Mouse (Mus musculus) forebrain, embryonic 13.5 days (tissue): ENCODE measurements around the gene Csrnp3. TPM values are rescaled to one million over a fixed set of nuclear protein-coding genes. Genes with fewer than 3 reads are reported as not detected.
A peak's percentile ranks its signal among the peaks of the same experiment; 100 is the strongest.

ENCODE experiments used
- ATAC-seq: fragments of 200-750 bp; cut with Nextera tagmentation; 2 replicates; pipeline ENCODE4 v1.8.0; 2017
- H3K27ac ChIP-seq: fragments of 300-500 bp; sonication (generic); 2 replicates; pipeline ENCODE4 v1.5.1; 2015; ENCODE audit warnings: inconsistent platforms, mild to moderate bottlenecking, moderate library complexity
- H3K27me3 ChIP-seq: fragments of 300-500 bp; sonication (generic); 2 replicates; pipeline ENCODE4 v1.6.1; 2015; ENCODE audit warnings: mild to moderate bottlenecking, inconsistent platforms
- H3K36me3 ChIP-seq: fragments of 300-500 bp; sonication (generic); 2 replicates; pipeline ENCODE4 v1.6.1; 2015; ENCODE audit warnings: mild to moderate bottlenecking, inconsistent platforms; ENCODE audit not compliant: poor library complexity, severe bottlenecking
- H3K4me1 ChIP-seq: fragments of 300-500 bp; sonication (generic); 2 replicates; pipeline ENCODE4 v1.6.1; 2015; ENCODE audit warnings: inconsistent platforms
- H3K4me2 ChIP-seq: fragments of 300-500 bp; sonication (generic); 2 replicates; pipeline ENCODE4 v1.6.1; 2015; ENCODE audit warnings: inconsistent platforms, mild to moderate bottlenecking, moderate library complexity
- H3K4me3 ChIP-seq: fragments of 300-500 bp; sonication (generic); 2 replicates; pipeline ENCODE4 v1.5.1; 2015; ENCODE audit warnings: mild to moderate bottlenecking, inconsistent platforms
- H3K9ac ChIP-seq: fragments of 300-500 bp; sonication (generic); 2 replicates; pipeline ENCODE4 v1.6.1; 2015; ENCODE audit warnings: mild to moderate bottlenecking, inconsistent platforms
- H3K9me3 ChIP-seq: fragments of 300-500 bp; sonication (generic); replicated peaks from 2 replicates; pipeline ENCODE4 v1.6.1; 2016; ENCODE audit warnings: inconsistent platforms
- WGBS: fragments of 180-500 bp; shearing (Covaris S2); methylation state at CpG from one replicate; pipeline ENCODE4 v1.1.7; 2015; 5-methylcytosine and 5-hydroxymethylcytosine counted together
- polyA plus RNA-seq: library from polyadenylated mRNA; unstranded; fragments of >200 nt; fragmentation: Nextera tagmentation; extraction: Ambion mirVana; gene quantifications from 2 replicates; pipeline ENCODE4 v1.2.1, GENCODE M21; 2015

Gene Csrnp3
- polyA plus RNA-seq, 1 experiment from 2014 or later = 43.7 TPM

DNA sequence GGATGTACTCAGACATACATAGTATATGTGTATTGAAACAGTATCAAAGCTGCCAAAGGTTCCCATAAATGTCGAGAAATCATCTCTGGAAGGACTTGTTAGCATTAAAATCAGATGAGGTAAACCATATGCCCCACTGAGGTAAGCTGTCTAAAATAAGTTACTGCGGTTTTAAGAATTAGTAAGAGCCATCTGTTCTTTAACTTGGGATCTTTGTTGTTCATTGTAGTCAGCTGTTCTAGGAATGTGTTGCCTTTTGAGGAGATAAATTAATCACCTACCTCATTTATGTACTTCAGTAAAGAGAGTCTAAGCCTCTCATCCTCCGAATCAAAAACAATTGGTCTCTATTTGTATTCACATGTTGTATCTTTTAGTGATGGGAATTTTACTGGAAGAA lies 83.7 kb downstream of the Csrnp3 start:
- ATAC-seq = no peak
- WGBS = 34% methylated on average over 3 of the region's 3 CpGs

DNA sequence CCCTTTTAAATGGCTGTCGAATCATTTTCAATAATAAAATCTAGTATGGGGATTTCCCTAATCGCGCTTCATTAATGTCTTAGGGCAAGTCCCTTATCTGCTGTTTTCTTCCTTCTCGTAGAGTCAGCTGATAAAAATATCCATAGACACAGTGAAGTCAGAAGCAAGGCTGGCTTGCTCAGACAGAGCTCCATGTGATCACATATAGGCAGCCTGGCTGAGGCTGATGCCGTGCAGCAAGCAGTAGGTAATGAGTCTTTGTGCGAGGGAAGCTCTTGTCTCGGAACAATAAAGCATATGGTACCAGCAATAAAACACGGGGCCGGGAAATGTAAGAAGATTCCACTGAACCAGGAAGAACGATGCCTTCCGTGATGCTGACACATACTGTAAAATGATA lies 84.4 kb downstream of the Csrnp3 start:
- Histone ChIP-seq H3K4me2 (peak overlapping the region; percentile 46), H3K4me1 (peaks cover 26% of the 10 kb centered on the region), H3K4me3 (peak overlapping the region; percentile 28), H3K9me3 (no peaks in the 10 kb centered on the region), H3K9ac (peak overlapping the region; percentile 53), H3K27me3 (no peaks in the 10 kb centered on the region), H3K27ac (peak overlapping the region; percentile 77), H3K36me3 (no peaks in the 10 kb centered on the region)
- 36% methylated on average over 11 of the region's 11 CpGs for WGBS
- ATAC-seq = peak; percentile 86

More for the DNA sequence above, 83.7 kb downstream of the Csrnp3 start:
- H3K36me3 ChIP-seq = no peaks in the 10 kb centered on the region
- H3K9me3 ChIP-seq = no peaks in the 10 kb centered on the region
- no peak overlapping the region; the same call in 1 of the 2 replicates for H3K4me2 ChIP-seq
- H3K27me3 ChIP-seq = no peaks in the 10 kb centered on the region
- H3K4me1 ChIP-seq = peaks cover 26% of the 10 kb centered on the region
- no peak overlapping the region for H3K4me3 ChIP-seq
- H3K9ac ChIP-seq = no peak overlapping the region
- peak overlapping the region; percentile 77; the same call in 1 of the 2 replicates for H3K27ac ChIP-seq

DNA sequence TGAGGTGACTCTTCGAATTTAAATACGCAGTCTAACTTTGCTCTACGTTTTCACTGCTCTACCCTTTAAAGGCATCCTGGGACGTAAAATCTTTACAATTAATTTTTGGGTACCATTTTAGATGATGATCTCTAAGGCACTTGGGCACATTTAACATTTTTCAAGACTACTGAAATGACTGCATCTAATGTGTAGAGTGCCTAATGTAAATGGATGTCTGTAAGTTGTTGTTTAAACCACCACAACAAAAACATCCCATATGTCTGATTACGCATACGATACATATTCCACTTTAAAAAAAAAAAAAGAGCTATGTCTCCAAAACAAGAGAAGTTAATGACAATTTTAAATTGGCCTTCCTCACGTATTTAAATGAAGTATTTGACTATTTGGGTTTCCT lies 85.7 kb downstream of the Csrnp3 start:
- ATAC-seq = peak; percentile 19

DNA sequence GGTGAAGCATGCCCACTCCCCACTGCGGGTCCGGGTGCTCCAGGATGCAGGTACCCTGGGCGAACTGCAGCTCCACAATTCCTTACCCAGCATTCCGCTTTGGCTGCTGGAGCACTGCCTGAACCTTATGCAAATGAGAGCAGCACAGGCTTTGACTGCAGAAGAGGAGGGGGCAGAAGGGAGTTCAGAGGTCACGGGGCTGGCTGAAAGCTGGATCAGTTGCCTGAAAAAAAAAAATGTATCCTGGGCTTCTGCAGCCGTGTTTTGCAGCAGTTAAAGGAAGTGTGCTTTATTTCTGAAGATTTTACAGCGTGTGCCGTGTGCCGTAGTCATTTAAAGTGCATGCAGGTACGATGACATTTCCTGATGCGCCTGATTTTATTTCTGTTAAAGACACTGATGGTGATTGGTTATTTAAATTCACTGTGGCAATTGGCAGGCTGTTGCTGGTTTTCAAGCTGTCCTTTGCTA lies 86.3 kb downstream of the Csrnp3 start:
- WGBS = under 1% methylated on average over 11 of the region's 11 CpGs
- ATAC-seq = peak; percentile 88
- Histone ChIP-seq H3K4me3 (peak overlapping the region; percentile 49), H3K4me1 (peaks cover 25% of the 10 kb centered on the region), H3K4me2 (peak overlapping the region; percentile 72), H3K36me3 (0 out of 2 replicates have a peak, but pooled peaks cover 4% of the 10 kb centered on the region), H3K27me3 (no peaks in the 10 kb centered on the region), H3K9ac (peak overlapping the region; percentile 69), H3K27ac (peak overlapping the region; percentile 81), H3K9me3 (no peaks in the 10 kb centered on the region)

More for the DNA sequence above, 85.7 kb downstream of the Csrnp3 start:
- peak overlapping the region; percentile 72 for H3K4me2 ChIP-seq
- peak overlapping the region; percentile 81 for H3K27ac ChIP-seq
- H3K36me3 ChIP-seq = 0 out of 2 replicates have a peak, but pooled peaks cover 4% of the 10 kb centered on the region
- H3K9me3 ChIP-seq = no peaks in the 10 kb centered on the region
- 36% methylated on average over 7 of the region's 7 CpGs for WGBS
- peak overlapping the region; percentile 49 for H3K4me3 ChIP-seq
- H3K9ac ChIP-seq = peak overlapping the region; percentile 69
- H3K27me3 ChIP-seq = no peaks in the 10 kb centered on the region
- H3K4me1 ChIP-seq = peaks cover 25% of the 10 kb centered on the region

DNA sequence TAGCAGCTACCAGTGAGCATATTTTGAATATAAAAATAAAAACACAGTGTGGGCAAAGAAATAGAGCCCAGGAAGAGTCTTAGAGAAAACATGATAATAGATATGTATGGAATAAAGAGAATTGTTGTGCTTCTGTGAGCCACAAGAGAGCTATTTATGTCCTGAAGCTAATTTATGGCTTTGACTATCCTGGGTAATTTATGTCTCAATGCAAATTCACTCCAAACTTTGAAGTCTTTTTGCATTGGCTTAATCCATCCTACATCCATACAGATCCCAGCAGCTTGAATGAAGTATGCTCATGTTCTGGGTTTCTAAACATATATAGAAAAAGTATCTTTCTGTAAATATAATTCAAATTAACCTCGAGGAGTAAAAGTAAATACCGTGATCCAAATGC lies 88.5 kb downstream of the Csrnp3 start:
- 53% methylated on average over 2 of the region's 2 CpGs for WGBS
- no peak overlapping the region for H3K4me3 ChIP-seq

DNA sequence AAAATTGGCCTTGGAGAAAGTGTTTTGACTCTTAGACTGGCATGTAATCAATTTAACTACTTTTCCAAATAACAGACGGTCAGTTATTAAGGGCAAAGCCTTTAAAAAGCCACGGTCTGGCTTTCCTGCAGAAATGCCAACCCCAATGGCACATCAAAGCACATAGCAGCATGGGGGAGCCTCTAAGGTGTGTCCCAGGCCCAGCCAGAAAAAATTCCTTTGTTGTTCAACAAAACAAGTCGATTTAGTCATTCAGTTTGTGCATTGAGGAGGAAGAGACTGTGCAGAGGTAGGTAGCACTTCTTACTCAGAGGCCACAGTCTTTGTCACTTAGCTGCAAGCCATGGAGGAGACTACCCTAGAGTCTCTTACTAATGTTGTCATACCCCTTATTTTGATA lies 93.3 kb downstream of the Csrnp3 start:
- WGBS = 18% methylated on average over 3 of the region's 3 CpGs
- Histone ChIP-seq H3K4me3 (no peak overlapping the region), H3K9me3 (no peaks in the 10 kb centered on the region), H3K36me3 (0 out of 2 replicates have a peak, but pooled peaks cover 4% of the 10 kb centered on the region), H3K4me2 (no peak overlapping the region), H3K4me1 (peaks cover 25% of the 10 kb centered on the region), H3K9ac (no peak overlapping the region), H3K27ac (no peak overlapping the region), H3K27me3 (no peaks in the 10 kb centered on the region)
- no peak for ATAC-seq

More for the DNA sequence above, 88.5 kb downstream of the Csrnp3 start:
- Histone ChIP-seq H3K9ac (no peak overlapping the region), H3K4me2 (no peak overlapping the region; the same call in 1 of the 2 replicates), H3K4me1 (peaks cover 28% of the 10 kb centered on the region), H3K36me3 (0 out of 2 replicates have a peak, but pooled peaks cover 4% of the 10 kb centered on the region), H3K27me3 (no peaks in the 10 kb centered on the region), H3K9me3 (no peaks in the 10 kb centered on the region), H3K27ac (no peak overlapping the region)
- no peak for ATAC-seq

DNA sequence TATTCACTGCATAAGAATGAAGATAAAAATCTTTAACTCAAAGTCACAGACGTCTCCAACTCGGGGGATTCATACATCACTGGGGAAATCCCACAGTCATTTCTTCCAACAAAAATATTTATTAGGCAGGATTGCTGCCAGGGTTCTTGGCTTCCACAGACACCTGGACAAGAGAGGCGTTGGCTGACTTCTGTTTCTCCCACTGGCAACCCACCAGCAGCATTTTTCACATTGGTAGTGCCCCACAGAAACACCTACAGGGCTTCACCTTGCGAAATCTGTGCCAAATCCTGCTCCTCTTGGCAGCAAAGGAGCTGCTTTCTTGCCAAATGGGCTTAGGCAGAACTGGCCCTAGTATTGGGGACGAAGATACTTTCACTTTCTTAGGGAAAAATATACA lies 94.8 kb downstream of the Csrnp3 start:
- peaks cover 21% of the 10 kb centered on the region for H3K4me1 ChIP-seq
- H3K4me3 ChIP-seq = no peak overlapping the region
- no peak overlapping the region for H3K9ac ChIP-seq
- ATAC-seq = no peak
- H3K4me2 ChIP-seq = no peak overlapping the region
- 0 out of 2 replicates have a peak, but pooled peaks cover 4% of the 10 kb centered on the region for H3K36me3 ChIP-seq
- 79% methylated on average over 5 of the region's 5 CpGs for WGBS
- H3K27me3 ChIP-seq = no peaks in the 10 kb centered on the region
- no peaks in the 10 kb centered on the region for H3K9me3 ChIP-seq
- H3K27ac ChIP-seq = peak overlapping the region; percentile 48

DNA sequence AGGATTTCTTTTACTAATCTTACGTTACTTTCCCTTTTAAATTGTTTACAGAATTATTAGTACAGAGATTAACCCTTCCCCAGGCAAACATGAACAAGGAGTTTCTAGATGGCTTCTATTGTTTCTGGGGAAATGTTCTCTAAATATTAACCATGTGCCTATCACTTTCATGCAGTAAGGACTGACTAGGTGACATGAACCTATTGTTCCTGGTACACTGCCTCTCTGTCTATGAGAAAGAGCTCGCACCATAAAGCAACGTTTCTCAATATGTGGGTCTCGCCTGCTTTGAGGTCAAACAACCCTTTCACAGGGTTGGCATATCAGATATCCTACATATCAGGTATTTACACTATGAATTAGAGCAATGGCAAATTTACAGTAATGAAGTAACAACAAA lies 96.8 kb downstream of the Csrnp3 start:
- H3K27me3 ChIP-seq = no peaks in the 10 kb centered on the region
- H3K4me1 ChIP-seq = peaks cover 18% of the 10 kb centered on the region
- no peak overlapping the region for H3K4me2 ChIP-seq
- 82% methylated on average over 4 of the region's 4 CpGs for WGBS
- no peak for ATAC-seq
- H3K4me3 ChIP-seq = no peak overlapping the region
- H3K9ac ChIP-seq = no peak overlapping the region
- H3K9me3 ChIP-seq = no peaks in the 10 kb centered on the region
- H3K27ac ChIP-seq = no peak overlapping the region
- H3K36me3 ChIP-seq = no peaks in the 10 kb centered on the region

DNA sequence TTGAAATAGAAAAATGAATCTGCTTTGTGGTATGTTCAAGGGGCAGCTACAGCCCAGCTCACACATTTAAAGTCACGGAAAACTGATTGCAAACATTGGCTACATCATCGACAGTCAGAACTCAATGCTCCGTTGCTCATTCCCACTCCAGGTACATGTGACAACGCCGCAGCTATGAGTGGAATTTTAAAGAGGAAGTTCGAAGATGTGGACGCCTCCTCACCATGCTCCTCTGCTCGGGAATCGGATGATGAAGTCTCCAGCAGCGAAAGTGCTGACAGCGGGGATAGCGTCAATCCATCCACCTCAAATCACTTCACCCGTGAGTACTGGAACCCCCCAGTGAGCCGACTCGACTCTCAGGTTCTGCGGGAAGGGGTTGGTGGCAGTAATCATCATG lies 103.2 kb downstream of the Csrnp3 start:
- Histone ChIP-seq H3K4me1 (peaks cover under 1% of the 10 kb centered on the region; the same call in 1 of the 2 replicates), H3K27me3 (no peaks in the 10 kb centered on the region), H3K27ac (no peak overlapping the region), H3K36me3 (peaks cover 9% of the 10 kb centered on the region; the same call in 1 of the 2 replicates), H3K9me3 (no peaks in the 10 kb centered on the region), H3K9ac (no peak overlapping the region), H3K4me3 (no peak overlapping the region), H3K4me2 (no peak overlapping the region)
- 90% methylated on average over 16 of the region's 16 CpGs for WGBS
- no peak for ATAC-seq

DNA sequence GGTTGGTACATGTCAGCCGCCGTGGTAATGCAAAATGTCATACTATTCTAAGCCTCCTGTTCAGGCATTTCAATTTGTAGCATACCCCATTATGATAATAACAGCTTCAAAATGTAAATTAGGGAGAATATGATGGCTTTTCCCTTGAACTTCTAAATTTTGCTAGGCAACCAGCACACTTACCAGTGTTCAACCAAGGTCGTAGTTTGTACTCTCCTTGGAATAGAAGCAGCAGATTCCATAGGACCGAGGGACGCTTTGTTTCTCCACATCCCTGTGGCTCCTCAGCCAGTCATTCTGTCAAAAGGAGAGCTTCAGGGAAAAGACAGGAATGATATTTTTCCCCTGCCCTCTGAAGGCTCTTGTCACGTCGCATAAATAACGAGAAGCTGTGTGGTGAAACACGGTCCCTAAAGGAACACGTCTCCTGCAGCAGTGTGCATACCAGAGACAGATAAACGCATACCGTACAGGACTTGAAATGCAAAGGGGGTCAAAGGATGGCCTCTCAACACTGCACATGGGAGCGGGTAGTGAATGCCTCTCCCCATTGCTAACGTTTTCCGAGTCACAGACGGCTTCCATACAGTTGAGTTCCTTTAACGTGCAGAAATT lies 108.3 kb downstream of the Csrnp3 start:
- Histone ChIP-seq H3K27me3 (no peaks in the 10 kb centered on the region), H3K4me2 (peak overlapping the region; percentile 17), H3K9ac (no peak overlapping the region), H3K4me3 (no peak overlapping the region), H3K4me1 (peaks cover 24% of the 10 kb centered on the region), H3K36me3 (peaks cover 9% of the 10 kb centered on the region; the same call in 1 of the 2 replicates), H3K9me3 (no peaks in the 10 kb centered on the region), H3K27ac (peak overlapping the region; percentile 74)
- ATAC-seq = peak; percentile 54
- WGBS = 72% methylated on average over 17 of the region's 17 CpGs

DNA sequence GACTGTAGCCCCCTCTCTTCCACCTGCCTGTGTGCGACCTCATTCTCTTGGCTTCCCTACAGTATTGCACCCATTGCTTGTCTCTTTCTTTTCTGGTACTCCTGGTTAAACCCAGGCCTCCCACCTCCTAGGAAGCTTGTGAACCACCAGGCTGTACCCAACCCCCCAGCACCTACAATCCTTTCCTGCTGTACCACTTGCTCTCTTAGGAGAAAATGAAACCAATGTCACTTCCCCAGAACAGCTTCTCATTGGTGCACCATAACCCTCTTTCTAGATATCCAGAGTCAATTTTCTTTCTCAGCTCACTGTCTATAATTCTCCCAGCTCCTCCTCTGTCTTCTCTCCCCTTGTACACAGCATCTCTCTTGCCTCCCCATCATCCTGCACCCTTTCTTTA lies 110.2 kb downstream of the Csrnp3 start:
- no peak for ATAC-seq
- Histone ChIP-seq H3K36me3 (no peaks in the 10 kb centered on the region), H3K9ac (no peak overlapping the region), H3K4me1 (peaks cover 24% of the 10 kb centered on the region), H3K27ac (peak overlapping the region; percentile 51), H3K27me3 (no peaks in the 10 kb centered on the region), H3K4me3 (no peak overlapping the region), H3K9me3 (no peaks in the 10 kb centered on the region), H3K4me2 (no peak overlapping the region)
- 95% methylated on average over 1 of the region's 1 CpGs for WGBS

DNA sequence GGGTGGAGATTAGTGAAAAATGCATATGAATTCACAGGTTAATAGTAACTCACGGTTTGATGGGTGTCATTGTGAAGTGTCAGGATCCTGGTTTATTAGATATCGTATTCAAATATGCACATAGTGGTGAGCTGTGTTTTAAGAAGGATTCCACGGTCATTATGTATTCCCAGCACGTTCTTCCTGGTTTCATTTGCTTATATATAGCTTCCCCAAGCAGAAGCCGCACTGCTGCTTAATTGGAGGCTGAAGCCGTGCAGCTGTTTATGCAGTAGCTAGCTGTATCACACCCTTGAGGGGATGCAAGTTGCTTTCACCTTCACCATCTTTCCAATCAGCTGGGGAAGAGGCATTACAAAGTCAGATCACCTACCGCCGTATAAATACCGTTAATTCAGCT lies 111.2 kb downstream of the Csrnp3 start:
- H3K27ac ChIP-seq = 0 out of 2 replicates have a peak overlapping the region, but pooled peaks have one; percentile 51
- no peaks in the 10 kb centered on the region for H3K36me3 ChIP-seq
- ATAC-seq = peak; percentile 65
- 64% methylated on average over 9 of the region's 9 CpGs for WGBS
- H3K9ac ChIP-seq = no peak overlapping the region
- H3K4me3 ChIP-seq = no peak overlapping the region
- H3K4me2 ChIP-seq = no peak overlapping the region
- peaks cover 24% of the 10 kb centered on the region for H3K4me1 ChIP-seq
- no peaks in the 10 kb centered on the region for H3K9me3 ChIP-seq
- H3K27me3 ChIP-seq = no peaks in the 10 kb centered on the region
